Mouse (Mus musculus) heart, adult 10 weeks (tissue): Measurements from ENCODE around the gene Gm11567. TPM values are rescaled to one million over a fixed set of nuclear protein-coding genes. Genes with fewer than 3 reads are reported as not detected.

Experiments
- polyA plus RNA-seq: library from polyadenylated mRNA; stranded (reverse); fragments of 350-450 nt; fragmentation: Illumina TruSeq; extraction: RNeasy Lipid Tissue Mini Kit (QIAGEN cat#74804); gene quantifications from one replicate; pipeline ENCODE4 v1.2.3, GENCODE M21; 2014; ENCODE audit warnings: low read depth, low replicate concordance

Gene Gm11567
- not detected for polyA plus RNA-seq

DNA sequence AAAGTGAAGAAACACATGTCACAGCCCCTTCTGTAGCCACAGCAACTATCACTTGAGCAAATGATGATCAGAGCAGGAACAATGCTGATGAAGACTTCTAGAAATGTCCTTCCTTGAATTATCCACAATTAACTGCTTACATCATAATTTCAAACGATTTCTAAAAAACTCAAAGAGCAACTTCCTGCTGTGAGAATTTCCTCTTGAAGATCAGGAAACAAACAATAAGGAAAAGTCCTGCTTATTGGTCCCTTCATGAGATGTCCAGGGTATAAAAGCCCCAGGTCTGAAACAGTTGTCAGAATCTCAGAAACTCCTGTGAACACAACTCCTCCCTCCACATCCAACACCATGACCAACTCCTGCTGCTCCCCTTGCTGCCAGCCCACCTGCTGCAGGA, at the start of gene Gm11567:
Gm11567 (plus strand) TSS at position 301 of the 400 bp plus-strand sequence.

DNA sequence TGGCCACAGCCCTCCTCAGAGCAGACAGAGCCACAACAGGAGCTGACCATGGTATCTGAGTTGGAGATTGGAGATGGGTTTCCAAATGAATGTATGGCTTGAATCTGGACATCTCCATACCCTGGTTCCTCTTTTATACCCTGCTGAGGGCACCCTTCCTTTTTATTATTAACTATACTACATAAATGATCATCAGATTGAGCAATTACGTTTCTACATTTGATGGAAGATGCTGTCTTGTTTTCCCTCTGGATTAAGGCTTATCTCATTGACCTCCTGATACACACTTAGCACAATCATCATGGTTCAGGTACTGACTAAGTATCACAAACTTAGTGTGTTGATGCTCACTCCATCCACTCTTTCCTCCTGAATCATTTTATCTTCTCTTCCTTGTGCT, 41.0 kb upstream of the Gm11567 start, which contains the start of gene 2300003K06Rik:
2300003K06Rik (minus strand) TSS at position 101 of the 400 bp plus-strand sequence.

DNA sequence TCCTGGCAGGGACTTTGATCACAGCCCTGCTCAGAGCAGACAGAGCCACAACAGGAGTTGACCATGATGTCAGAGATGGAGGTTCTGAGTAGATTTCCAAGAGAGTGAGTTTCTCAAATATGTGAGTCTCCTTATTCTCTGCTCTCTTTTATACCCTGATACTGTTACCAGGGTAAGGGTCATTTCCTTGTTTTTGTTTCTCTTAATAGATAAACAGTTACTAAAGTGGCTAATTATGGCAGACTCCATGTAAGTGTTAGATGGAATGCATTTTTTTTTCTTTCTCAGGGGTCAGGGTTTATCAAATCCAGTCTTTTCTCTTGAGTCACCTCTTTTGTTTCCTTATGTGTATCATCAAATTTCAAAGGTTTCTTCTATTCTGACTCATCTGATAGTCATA, 27.5 kb upstream of the Gm11567 start, which contains the start of gene Krtap4-16:
Krtap4-16 (minus strand) TSS at position 101 of the 400 bp plus-strand sequence.

DNA sequence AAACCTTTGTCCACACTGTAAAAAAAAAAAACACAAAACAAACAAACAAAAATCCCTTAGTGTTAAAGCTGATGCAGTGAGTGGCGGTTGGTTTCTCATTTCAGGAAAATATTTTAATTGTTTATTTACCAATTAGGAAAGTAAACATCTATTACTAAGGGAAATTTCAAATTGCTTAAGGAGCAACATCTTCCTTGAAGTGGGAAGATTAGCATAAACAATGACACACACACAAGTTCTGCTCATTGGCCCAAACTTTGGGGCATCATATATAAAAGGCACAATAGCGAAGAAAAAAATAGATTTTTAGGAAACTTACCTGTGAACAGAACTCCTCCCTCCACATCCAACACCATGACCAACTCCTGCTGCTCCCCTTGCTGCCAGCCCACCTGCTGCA, 21.4 kb upstream of the Gm11567 start, which contains the start of gene Gm11568:
Gm11568 (plus strand) TSS at position 301 of the 400 bp plus-strand sequence.

DNA sequence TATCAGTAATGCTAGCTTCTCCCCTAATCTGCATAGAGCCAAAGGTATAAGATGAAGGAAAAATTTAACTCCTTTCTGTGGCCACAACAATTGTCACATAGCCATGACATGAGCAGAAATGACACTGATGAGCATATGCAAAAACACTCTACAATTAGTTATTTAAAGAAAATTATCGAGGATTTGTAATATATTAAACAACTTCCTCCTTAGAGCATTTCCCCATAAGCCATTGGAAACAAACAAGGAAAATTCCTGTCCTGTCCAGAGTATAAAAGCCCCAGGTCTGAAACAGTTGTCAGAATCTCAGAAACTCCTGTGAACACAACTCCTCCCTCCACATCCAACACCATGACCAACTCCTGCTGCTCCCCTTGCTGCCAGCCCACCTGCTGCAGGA, 14.8 kb upstream of the Gm11567 start, which contains the start of gene Gm11559:
Gm11559 (plus strand) TSS at position 301 of the 400 bp plus-strand sequence.

DNA sequence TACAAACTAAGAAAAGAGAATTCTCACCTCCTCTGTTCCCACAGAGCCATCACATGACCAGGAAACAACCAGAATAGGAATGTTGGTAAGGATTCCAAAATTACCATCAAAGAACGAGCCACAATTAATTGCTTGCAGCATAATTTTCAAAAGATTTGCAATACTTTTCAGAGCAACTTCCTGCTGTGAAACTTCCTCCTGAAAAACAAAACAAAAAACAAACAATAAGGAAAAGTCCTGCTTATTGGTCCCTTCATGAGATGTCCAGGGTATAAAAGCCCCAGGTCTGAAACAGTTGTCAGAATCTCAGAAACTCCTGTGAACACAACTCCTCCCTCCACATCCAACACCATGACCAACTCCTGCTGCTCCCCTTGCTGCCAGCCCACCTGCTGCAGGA, 5.9 kb upstream of the Gm11567 start, which contains the start of gene Krtap9-1:
Krtap9-1 (plus strand) TSS at position 301 of the 400 bp plus-strand sequence.

DNA sequence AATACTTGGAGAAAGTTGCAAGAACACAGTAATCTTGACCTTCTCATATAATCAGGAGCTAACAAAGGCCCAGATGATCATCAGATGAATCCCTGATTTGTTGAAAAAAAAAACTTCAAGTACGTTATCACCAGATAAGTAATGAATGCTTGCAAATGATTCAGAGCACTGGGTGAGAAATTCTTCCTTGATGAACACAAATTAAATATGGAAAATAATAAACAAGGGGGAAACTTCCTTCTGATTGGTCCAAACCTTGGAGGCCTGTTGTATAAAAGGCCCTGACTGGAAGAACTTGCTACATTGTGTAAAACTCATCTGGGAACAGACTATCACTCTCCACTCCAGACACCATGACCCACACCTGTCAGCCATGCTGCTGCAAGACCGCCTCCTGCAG, 28.6 kb downstream of the Gm11567 start, which contains the start of gene Krtap31-1:
Krtap31-1 (plus strand) TSS at position 301 of the 400 bp plus-strand sequence.

DNA sequence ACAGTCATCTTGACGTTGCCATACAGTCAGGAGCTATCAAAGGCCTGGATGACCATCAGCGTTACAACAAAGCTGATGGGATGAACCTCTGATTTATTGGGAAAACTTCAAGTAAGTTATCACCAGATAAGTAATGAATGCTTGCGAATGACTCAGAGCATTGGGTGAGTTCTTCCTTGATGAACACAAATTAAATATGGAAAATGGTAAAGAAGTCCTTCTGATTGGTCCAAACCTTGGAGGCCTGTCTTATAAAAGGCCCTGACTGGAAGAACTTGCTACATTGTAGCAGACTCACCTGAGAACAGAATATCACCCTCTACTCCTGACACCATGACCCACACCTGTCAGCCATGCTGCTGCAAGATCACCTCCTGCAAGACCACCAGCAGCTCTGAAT, 35.5 kb downstream of the Gm11567 start, which contains the start of gene Gm11565:
Gm11565 (plus strand) TSS at position 301 of the 400 bp plus-strand sequence.

Other genes with a start within 250 kb of the Gm11567 start
- not detected for gene Krtap4-2, start 244.1 kb upstream of the Gm11567 start, polyA plus RNA-seq
- not detected for gene Krtap4-7, start 235.1 kb upstream of the Gm11567 start, polyA plus RNA-seq
- gene Gm11555, start 229.0 kb upstream of the Gm11567 start, polyA plus RNA-seq = not detected
- gene Gm11563, start 220.2 kb upstream of the Gm11567 start, polyA plus RNA-seq = not detected
- not detected for gene Krtap4-6, start 213.2 kb upstream of the Gm11567 start, polyA plus RNA-seq
- gene Gm14190, start 188.4 kb upstream of the Gm11567 start, polyA plus RNA-seq = not detected
- gene Gm14180, start 144.9 kb upstream of the Gm11567 start, polyA plus RNA-seq = not detected
- gene Gm11595, start 106.3 kb upstream of the Gm11567 start, polyA plus RNA-seq = not detected
- gene Krtap4-8, start 98.5 kb upstream of the Gm11567 start, polyA plus RNA-seq = not detected
- not detected for gene Krtap4-9, start 94.0 kb upstream of the Gm11567 start, polyA plus RNA-seq
- gene Gm11596, start 85.7 kb upstream of the Gm11567 start, polyA plus RNA-seq = not detected
- gene Gm11569, start 80.3 kb upstream of the Gm11567 start, polyA plus RNA-seq = not detected
- gene Gm11554, start 74.7 kb upstream of the Gm11567 start, polyA plus RNA-seq = not detected
- not detected for gene Krtap4-13, start 69.3 kb upstream of the Gm11567 start, polyA plus RNA-seq
- not detected for gene Gm11564, start 63.5 kb upstream of the Gm11567 start, polyA plus RNA-seq
- not detected for gene 2300003K06Rik, start 41.1 kb upstream of the Gm11567 start, polyA plus RNA-seq
- not detected for gene Krtap4-16, start 27.6 kb upstream of the Gm11567 start, polyA plus RNA-seq
- gene Gm11568, start 21.3 kb upstream of the Gm11567 start, polyA plus RNA-seq = not detected
- not detected for gene Gm11559, start 14.7 kb upstream of the Gm11567 start, polyA plus RNA-seq
- gene Krtap9-1, start 5.8 kb upstream of the Gm11567 start, polyA plus RNA-seq = not detected
- gene Krtap31-1, start 28.7 kb downstream of the Gm11567 start, polyA plus RNA-seq = not detected
- gene Gm11565, start 35.6 kb downstream of the Gm11567 start, polyA plus RNA-seq = not detected
- not detected for gene Krtap31-2, start 57.1 kb downstream of the Gm11567 start, polyA plus RNA-seq
- not detected for gene Krtap9-5, start 69.3 kb downstream of the Gm11567 start, polyA plus RNA-seq
- gene Krtap29-1, start 99.9 kb downstream of the Gm11567 start, polyA plus RNA-seq = not detected
- not detected for gene Krtap16-1, start 107.4 kb downstream of the Gm11567 start, polyA plus RNA-seq
- gene Krtap17-1, start 114.8 kb downstream of the Gm11567 start, polyA plus RNA-seq = not detected
- not detected for gene Krt33a, start 137.0 kb downstream of the Gm11567 start, polyA plus RNA-seq
- not detected for gene Krt33b, start 150.7 kb downstream of the Gm11567 start, polyA plus RNA-seq
- gene Krt34, start 162.4 kb downstream of the Gm11567 start, polyA plus RNA-seq = not detected
- not detected for gene Krt31, start 171.4 kb downstream of the Gm11567 start, polyA plus RNA-seq
- gene Krt32, start 209.0 kb downstream of the Gm11567 start, polyA plus RNA-seq = not detected
- not detected for gene Krt35, start 217.1 kb downstream of the Gm11567 start, polyA plus RNA-seq
- gene Krt36, start 226.4 kb downstream of the Gm11567 start, polyA plus RNA-seq = not detected
- gene Krt13, start 242.4 kb downstream of the Gm11567 start, polyA plus RNA-seq = not detected